Mouse (Mus musculus) limb, embryonic 15.5 days (tissue): ENCODE data around the gene Kirrel3. TPM values are rescaled to one million over a fixed set of nuclear protein-coding genes. Genes with fewer than 3 reads are reported as not detected.

Source experiments
- ATAC-seq: fragments of 200-750 bp; cut with Nextera tagmentation; 2 replicates; pipeline ENCODE4 v1.8.0; 2017; ENCODE audit warnings: low read depth, moderate TSS enrichment; ENCODE audit not compliant: insufficient number of reproducible peaks, low FRiP score, low TSS enrichment
- H3K27ac ChIP-seq: fragments of 300-500 bp; sonication (generic); 2 replicates; pipeline ENCODE4 v1.5.1; 2015; ENCODE audit warnings: moderate library complexity, mild to moderate bottlenecking, inconsistent platforms
- H3K27me3 ChIP-seq: fragments of 300-500 bp; sonication (generic); 2 replicates; pipeline ENCODE4 v1.6.1; 2015; ENCODE audit warnings: inconsistent platforms
- H3K36me3 ChIP-seq: fragments of 300-500 bp; sonication (generic); 2 replicates; pipeline ENCODE4 v1.6.1; 2015; ENCODE audit warnings: inconsistent platforms
- H3K4me1 ChIP-seq: fragments of 300-500 bp; sonication (generic); 2 replicates; pipeline ENCODE4 v1.6.1; 2015; ENCODE audit warnings: inconsistent platforms
- H3K4me2 ChIP-seq: fragments of 300-500 bp; sonication (generic); 2 replicates; pipeline ENCODE4 v1.6.1; 2015; ENCODE audit warnings: mild to moderate bottlenecking, inconsistent platforms
- H3K4me3 ChIP-seq: fragments of 300-500 bp; sonication (generic); 2 replicates; pipeline ENCODE4 v1.5.1; 2015; ENCODE audit warnings: mild to moderate bottlenecking, inconsistent platforms
- H3K9ac ChIP-seq: fragments of 300-500 bp; sonication (generic); 2 replicates; pipeline ENCODE4 v1.6.1; 2015; ENCODE audit warnings: inconsistent platforms
- H3K9me3 ChIP-seq: fragments of 300-500 bp; sonication (generic); 2 replicates; pipeline ENCODE4 v1.6.1; 2016; ENCODE audit warnings: inconsistent platforms
- WGBS: fragments of 180-500 bp; shearing (Covaris S2); methylation state at CpG from one replicate; pipeline ENCODE4 v1.1.7; 2015; 5-methylcytosine and 5-hydroxymethylcytosine counted together
- polyA plus RNA-seq: library from polyadenylated mRNA; unstranded; fragments of >200 nt; fragmentation: Nextera tagmentation; extraction: Ambion mirVana; gene quantifications from 2 replicates; pipeline ENCODE4 v1.2.1, GENCODE M21; 2015

Gene Kirrel3
- polyA plus RNA-seq, 1 experiment from 2014 or later: 13.5 TPM

DNA sequence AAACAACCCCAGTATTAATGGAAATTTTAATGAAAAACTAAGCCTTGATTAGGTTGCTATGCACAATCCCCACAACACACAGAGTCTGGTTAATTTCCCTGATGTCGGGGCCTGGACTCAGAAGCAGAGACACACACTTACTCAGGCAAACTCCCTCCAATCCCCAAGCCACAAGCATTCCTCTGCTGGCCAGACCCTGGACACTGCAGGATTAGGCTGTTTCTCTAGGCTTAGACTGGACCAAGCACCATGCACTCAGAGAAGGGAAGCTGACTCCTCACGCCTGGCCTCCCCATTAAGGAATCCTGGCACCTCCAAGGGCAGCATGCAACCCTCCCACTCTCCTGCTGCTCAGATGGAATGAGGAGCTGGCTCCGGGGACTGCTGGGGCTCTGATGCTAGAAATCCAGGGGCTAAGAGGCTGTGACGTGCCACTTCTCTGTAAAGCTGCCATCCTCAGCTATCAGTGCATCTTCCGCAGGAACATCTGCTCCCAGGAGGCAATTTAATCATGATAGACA lies 324.4 kb downstream of the Kirrel3 start:
- ATAC-seq: no peak
- H3K36me3 ChIP-seq: no peaks in the 10 kb centered on the region
- 65% methylated on average over 5 of the region's 5 CpGs for WGBS
- H3K4me3 ChIP-seq: no peak overlapping the region
- H3K9me3 ChIP-seq: no peaks in the 10 kb centered on the region
- no peak overlapping the region for H3K4me2 ChIP-seq
- H3K27me3 ChIP-seq: no peaks in the 10 kb centered on the region
- H3K4me1 ChIP-seq: no peaks in the 10 kb centered on the region
- H3K27ac ChIP-seq: no peak overlapping the region
- H3K9ac ChIP-seq: no peak overlapping the region

DNA sequence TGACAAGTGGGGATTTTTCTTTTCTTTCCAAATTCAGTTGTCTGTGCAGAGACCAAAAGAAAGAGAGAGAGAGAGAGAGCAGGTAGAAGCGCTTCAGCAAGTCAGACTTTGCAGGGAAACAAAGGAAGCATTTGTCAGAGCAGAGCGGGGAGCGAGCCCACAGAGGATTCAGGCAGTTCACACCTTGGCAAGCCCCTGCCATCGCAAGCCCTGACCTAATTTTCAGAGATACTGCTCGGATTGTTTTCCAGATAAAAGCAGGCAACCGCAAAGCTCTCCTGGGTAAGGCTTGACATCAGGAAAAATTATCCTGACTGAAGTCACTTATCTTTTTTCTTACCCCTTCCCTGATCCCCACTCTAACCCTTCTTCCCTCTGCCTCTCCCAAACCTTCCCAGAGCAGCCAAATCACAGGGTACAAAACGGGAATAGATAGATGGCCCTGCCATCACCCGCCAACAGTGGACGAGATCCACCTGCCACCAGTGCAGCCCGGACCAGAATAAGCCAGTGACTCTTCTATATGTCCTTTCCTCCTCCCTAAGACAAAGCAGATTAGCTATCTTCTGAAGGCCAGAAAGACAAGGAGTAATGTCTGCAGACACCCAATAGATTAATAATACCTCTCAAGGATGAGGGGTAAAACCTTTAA lies 332.8 kb downstream of the Kirrel3 start:
- H3K36me3 ChIP-seq: no peaks in the 10 kb centered on the region
- WGBS: 37% methylated on average over 10 of the region's 10 CpGs
- H3K27ac ChIP-seq: no peak overlapping the region
- no peak overlapping the region for H3K9ac ChIP-seq
- no peak overlapping the region for H3K4me3 ChIP-seq
- no peak overlapping the region for H3K4me2 ChIP-seq
- ATAC-seq: no peak
- H3K4me1 ChIP-seq: no peaks in the 10 kb centered on the region
- no peaks in the 10 kb centered on the region for H3K27me3 ChIP-seq
- H3K9me3 ChIP-seq: no peaks in the 10 kb centered on the region

DNA sequence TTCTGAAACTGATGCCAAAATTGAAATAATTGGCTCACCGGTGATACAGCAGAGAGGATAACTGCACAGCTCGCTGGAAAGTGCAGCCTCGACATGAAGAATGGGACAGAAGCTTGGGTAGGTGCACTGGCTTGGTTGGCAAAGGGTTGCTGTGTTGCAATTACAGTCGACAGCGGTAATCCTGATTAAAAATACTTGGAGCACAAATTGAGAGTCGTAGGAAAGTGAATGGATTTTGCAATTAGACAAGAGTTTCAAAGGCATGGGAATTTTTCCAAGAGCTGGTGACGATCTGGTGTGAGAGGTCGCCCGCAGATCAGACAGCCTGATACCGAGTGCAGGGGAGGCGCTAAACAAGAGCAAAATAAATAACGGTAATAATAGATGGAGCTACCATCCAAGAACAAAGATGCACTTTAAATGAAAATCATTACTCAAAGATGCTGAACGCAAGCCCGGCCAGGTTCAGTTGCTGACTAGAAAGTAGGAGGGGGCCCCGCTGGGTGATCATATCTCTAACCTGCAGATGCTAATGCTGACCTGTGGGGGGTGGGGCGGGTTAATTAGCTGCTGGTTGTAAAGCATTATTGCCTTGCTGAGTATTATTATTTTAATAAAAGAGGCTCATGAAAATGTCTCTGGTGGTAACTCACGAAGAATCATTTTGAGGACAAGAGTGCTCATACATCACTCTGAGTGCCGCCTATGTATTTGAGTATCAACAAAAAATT lies 338.8 kb downstream of the Kirrel3 start:
- Histone ChIP-seq H3K4me1 (no peaks in the 10 kb centered on the region), H3K4me3 (no peak overlapping the region), H3K4me2 (no peak overlapping the region), H3K27me3 (no peaks in the 10 kb centered on the region), H3K9ac (no peak overlapping the region), H3K9me3 (no peaks in the 10 kb centered on the region), H3K36me3 (no peaks in the 10 kb centered on the region), H3K27ac (no peak overlapping the region)
- ATAC-seq: no peak
- WGBS: 64% methylated on average over 18 of the region's 18 CpGs

DNA sequence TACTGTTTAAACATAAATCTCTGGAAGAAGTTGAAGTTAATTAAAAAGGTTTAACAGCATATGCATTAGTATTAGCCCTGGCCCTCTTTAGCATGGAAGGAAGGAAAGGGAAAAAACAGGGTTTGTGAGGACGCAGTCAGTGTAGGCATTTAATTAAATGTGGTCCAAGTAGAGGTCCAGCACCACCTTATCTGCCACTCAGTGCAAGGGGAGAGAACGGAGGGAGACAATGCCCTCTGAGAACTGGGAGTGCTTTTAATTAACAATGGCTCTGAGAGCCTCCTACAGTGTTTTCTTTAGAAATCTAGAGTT lies 339.4 kb downstream of the Kirrel3 start:
- WGBS: 37% methylated on average over 2 of the region's 2 CpGs
- Histone ChIP-seq H3K4me2 (no peak overlapping the region), H3K27me3 (no peaks in the 10 kb centered on the region), H3K4me1 (no peaks in the 10 kb centered on the region), H3K9me3 (no peaks in the 10 kb centered on the region), H3K27ac (no peak overlapping the region), H3K9ac (no peak overlapping the region), H3K36me3 (no peaks in the 10 kb centered on the region), H3K4me3 (no peak overlapping the region)
- ATAC-seq: no peak

DNA sequence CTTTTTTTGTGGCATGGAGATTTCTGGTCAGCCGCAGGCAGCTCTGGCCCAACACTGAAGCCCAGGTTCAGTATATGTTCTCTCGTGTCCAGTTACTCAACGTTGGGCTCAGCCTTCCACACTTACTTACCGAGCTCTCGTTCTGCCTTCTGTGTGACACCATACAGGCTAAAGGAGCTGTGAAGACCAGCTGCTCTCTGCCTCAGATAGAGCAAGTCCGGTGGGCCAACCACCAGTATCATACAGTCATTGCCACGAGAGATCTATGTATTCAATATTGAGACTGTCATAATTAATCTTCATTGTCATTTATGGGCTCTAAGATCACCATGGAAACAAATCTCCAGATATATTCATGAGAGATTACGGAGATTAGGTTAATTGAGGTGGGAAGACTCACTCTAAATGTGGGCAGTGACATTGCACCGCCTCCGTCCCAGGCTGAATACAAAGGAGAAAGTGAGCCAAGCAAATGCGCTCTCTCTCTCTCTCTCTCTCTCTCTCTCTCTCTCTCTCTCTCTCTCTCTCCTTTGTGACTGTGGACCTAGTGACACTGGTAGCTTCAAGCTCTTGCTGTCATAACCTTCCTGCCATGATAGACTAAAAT lies 339.8 kb downstream of the Kirrel3 start:
- ATAC-seq: no peak
- Histone ChIP-seq H3K9ac (no peak overlapping the region), H3K36me3 (no peaks in the 10 kb centered on the region), H3K9me3 (no peaks in the 10 kb centered on the region), H3K4me2 (no peak overlapping the region), H3K27ac (no peak overlapping the region), H3K27me3 (no peaks in the 10 kb centered on the region), H3K4me1 (no peaks in the 10 kb centered on the region), H3K4me3 (no peak overlapping the region)
- WGBS: 71% methylated on average over 11 of the region's 11 CpGs

DNA sequence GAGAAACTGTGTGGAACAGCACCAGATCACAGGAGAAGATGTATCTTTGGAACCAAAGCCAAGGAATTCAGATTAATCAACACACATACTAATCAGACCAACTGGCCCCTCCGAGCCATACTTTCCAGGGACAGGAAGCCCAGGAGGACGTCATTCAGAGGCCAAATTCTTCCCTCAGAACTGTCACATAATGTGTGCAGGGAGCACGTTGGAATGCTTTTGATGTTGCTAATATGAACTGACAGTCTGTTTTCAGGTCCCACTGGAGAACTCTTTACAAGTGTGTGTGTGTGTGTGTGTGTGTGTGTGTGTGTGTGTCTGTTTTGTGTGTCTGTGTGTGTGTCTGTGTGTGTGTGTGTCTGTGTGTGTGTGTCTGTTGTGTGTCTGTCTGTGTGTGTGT lies 345.0 kb downstream of the Kirrel3 start:
- WGBS: 31% methylated on average over 3 of the region's 3 CpGs
- no peak overlapping the region for H3K9ac ChIP-seq
- ATAC-seq: no peak

DNA sequence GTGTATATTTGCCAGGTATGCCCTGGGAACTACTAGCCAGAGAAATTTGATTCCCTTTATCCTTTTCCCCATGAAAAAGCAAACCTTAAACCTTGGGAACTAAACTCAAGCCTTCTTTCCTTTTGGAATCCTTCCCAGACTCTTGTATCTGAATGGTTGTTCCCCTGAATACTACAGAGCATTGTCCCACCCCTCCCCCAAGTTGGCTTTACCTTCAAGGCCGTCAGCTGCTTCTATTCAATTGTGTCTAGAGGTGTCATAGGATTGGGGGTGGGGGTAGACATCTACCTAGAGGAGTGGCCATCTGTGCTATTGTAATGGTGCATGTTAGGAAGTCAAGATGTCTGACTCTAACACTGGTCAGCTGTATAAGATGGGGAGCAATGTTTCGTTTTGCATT lies 351.1 kb downstream of the Kirrel3 start:
- Histone ChIP-seq H3K4me1 (no peaks in the 10 kb centered on the region), H3K4me2 (no peak overlapping the region), H3K27me3 (no peaks in the 10 kb centered on the region), H3K36me3 (no peaks in the 10 kb centered on the region), H3K9me3 (no peaks in the 10 kb centered on the region), H3K4me3 (no peak overlapping the region), H3K9ac (no peak overlapping the region), H3K27ac (no peak overlapping the region)
- 67% methylated on average over 2 of the region's 2 CpGs for WGBS
- no peak for ATAC-seq

More for the DNA sequence above, 345.0 kb downstream of the Kirrel3 start:
- H3K27me3 ChIP-seq: no peaks in the 10 kb centered on the region
- no peak overlapping the region for H3K27ac ChIP-seq
- H3K4me2 ChIP-seq: no peak overlapping the region
- H3K4me1 ChIP-seq: no peaks in the 10 kb centered on the region
- H3K36me3 ChIP-seq: no peaks in the 10 kb centered on the region
- H3K4me3 ChIP-seq: no peak overlapping the region
- H3K9me3 ChIP-seq: no peaks in the 10 kb centered on the region

DNA sequence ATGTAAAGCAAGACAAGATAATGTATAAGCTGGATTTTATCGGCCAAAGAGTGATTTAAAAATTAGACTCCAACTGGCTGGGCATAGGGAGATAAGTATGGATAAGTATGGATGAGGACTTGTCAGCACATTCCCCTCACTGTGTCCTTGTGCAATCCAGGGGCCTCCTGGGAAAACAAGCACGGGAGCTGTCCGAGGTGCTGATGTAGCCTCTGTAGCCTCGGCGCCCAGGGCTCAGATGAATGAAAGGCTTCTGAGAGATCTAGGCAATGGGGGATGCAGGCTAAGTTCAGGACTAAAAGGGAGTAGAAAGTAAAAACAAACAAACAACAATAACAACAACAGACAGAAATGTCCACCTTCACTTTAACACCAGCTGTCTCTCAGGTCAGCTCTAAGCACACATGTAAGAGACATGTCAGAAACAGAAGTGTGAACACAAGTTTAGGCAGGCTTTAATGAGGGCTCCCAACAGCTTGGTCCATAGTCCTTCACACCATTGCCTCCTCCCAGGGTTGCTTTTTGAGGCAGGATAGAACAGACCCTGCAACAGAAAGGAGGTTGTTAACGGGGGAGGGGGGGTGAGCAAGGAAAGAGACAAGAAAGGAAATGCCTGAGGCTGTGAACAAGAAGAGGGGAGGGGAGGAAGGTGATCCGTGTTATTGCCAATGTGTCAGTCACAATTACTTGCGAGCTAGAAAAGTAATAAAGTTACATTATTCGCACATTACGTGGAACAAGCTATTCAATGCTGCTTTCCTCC lies 352.2 kb downstream of the Kirrel3 start:
- Histone ChIP-seq H3K4me2 (no peak overlapping the region), H3K27me3 (no peaks in the 10 kb centered on the region), H3K9me3 (no peaks in the 10 kb centered on the region), H3K27ac (no peak overlapping the region), H3K4me3 (no peak overlapping the region), H3K36me3 (no peaks in the 10 kb centered on the region), H3K9ac (no peak overlapping the region), H3K4me1 (no peaks in the 10 kb centered on the region)
- no peak for ATAC-seq
- 33% methylated on average over 10 of the region's 10 CpGs for WGBS

DNA sequence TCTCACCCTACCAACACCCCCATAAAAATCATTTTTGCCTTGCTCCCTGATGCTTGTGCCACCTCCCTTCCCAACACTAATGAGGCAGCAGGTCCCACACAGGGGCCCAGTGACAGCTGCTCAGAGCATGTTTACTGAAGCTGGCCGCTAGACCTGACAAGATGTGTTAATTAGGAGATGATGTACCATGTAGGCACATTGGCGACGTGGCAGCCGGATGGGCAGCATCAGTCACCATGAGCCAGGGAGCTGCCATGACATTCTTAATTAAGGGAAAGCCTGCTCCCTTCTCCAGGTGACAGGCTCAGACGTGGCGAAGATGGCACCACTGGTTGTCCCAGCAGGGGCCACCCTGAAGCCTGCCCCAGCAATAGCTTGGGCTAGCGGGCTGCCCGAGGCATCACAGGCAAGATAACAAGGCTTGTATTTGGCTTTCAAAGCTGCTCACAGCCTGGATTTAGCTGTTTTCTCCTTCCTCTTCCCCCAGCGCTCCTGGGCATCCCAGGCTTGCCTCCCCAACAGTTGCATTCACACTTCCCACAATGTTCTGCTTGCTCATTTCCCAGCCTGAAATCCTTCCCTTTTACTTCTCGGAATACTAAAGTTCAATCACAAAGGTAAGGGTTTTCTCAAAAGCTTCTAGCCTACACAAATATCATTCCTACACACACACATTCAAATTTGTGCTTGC lies 357.7 kb downstream of the Kirrel3 start:
- 72% methylated on average over 10 of the region's 10 CpGs for WGBS
- Histone ChIP-seq H3K4me1 (no peaks in the 10 kb centered on the region), H3K27me3 (no peaks in the 10 kb centered on the region), H3K4me3 (no peak overlapping the region), H3K27ac (no peak overlapping the region), H3K9me3 (no peaks in the 10 kb centered on the region), H3K4me2 (no peak overlapping the region), H3K36me3 (no peaks in the 10 kb centered on the region), H3K9ac (no peak overlapping the region)
- ATAC-seq: no peak

DNA sequence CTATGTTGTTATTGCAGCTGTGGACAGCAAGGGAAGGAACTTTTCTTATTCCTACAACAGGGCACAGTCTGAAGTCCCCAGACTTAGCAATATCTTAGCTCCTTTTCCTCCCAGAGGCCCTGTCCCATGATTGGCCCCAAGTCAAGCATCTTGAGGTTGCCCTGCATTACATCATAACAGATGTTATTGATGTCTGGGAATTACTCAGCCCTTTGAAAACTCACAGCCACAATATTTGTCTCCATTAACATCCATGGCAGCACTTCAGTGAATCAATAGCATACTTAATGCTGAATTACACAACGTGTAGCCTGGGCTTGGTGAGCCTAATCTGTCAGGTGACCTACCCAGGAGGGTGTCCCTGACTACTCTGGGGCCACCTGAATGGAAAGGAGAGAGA lies 360.7 kb downstream of the Kirrel3 start:
- H3K4me2 ChIP-seq: no peak overlapping the region
- WGBS: 27% methylated on average over 1 of the region's 1 CpGs
- H3K27ac ChIP-seq: no peak overlapping the region
- H3K4me3 ChIP-seq: no peak overlapping the region
- H3K9me3 ChIP-seq: no peaks in the 10 kb centered on the region
- no peaks in the 10 kb centered on the region for H3K36me3 ChIP-seq
- H3K4me1 ChIP-seq: no peaks in the 10 kb centered on the region
- ATAC-seq: no peak
- H3K9ac ChIP-seq: no peak overlapping the region
- no peaks in the 10 kb centered on the region for H3K27me3 ChIP-seq

DNA sequence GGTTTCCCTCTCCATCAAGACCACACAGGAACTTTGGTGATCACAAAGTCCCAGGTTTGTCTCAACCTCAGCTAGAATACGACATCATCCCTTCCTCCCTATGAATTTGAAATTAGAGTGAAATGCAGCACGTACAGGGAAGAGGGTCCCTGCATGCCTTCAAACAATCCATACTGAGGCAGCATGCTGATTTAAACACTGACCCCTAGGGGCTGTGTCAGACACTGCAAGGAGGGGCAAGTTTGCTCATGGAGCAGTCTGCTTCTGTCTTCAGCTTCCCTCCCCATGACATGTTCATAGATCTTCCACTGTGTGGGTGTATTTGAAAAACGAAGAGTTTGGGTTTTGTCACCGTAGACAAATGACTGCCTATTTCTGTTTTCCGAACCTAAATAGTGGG lies 362.0 kb downstream of the Kirrel3 start:
- no peak overlapping the region for H3K4me2 ChIP-seq
- no peaks in the 10 kb centered on the region for H3K4me1 ChIP-seq
- no peaks in the 10 kb centered on the region for H3K27me3 ChIP-seq
- ATAC-seq: no peak
- no peak overlapping the region for H3K4me3 ChIP-seq
- H3K36me3 ChIP-seq: no peaks in the 10 kb centered on the region
- no peak overlapping the region for H3K27ac ChIP-seq
- 55% methylated on average over 5 of the region's 5 CpGs for WGBS
- no peak overlapping the region for H3K9ac ChIP-seq
- H3K9me3 ChIP-seq: no peaks in the 10 kb centered on the region
